Mouse (Mus musculus) gonadal fat pad, adult 2 months (tissue): ENCODE measurements around the gene Bspry. TPM values are rescaled to one million over a fixed set of nuclear protein-coding genes. Genes with fewer than 3 reads are reported as not detected.
"Not testable (repeated sequence)": the region's sequence is repeated elsewhere in the genome, so short reads cannot be mapped to it uniquely, and the experiment has no call there.

ENCODE experiments used
- DNase-seq: peaks from one replicate; pipeline ENCODE4 v3.0.0-alpha.2; 2012; ENCODE audit warnings: low read depth
- polyA plus RNA-seq: library from polyadenylated mRNA; depleted of rRNA; stranded (reverse); fragments of >200 nt; gene quantifications from 2 replicates; pipeline ENCODE4 v1.2.3, GENCODE M21; 2012; rRNA removed

The Bspry gene
- 98.6 and 103 TPM in 2 replicates for polyA plus RNA-seq

DNA sequence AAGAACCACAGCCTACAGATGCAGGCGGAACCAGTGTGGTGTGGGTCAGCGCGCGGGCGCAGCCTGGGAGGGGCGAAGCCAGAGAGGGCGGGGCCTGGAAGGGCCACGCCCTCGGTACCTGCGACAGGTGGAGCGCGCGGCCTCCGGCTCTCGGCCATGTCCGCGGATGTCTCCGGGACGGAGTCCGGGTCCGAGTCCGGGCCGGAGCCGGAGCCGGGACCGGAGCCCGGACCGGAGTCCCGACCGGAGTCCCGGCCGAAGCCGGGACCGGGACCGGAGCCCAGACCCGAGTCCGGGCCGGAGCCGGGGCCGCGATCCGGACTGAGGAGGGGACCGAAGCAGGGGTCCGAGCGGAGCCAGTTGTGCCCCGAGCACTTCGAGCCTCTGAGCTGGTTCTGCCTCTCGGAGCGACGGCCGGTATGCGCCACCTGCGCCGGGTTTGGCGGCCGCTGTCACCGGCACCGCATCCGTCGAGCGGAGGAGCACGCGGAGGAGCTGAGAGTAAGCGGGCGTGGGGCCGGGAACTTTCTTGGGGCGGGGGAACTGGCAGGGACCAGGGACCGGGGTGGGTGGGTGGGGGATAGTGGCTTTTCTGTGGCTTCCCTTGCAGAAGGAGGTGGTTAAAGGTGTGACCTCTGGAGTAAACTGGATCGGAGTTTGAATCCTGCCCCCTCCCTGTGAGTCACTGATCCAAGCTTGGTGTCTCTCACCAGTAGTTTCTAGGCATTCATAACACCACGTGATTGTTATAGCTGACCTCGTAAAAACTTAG, at the start of gene Bspry:
TSS of gene Bspry (plus strand) at position 117 of the 772 bp plus-strand sequence.
- DNase-seq = no peak

GRCm38 (mm10) chr4:62430678-62431077, 49.2 kb upstream of the Bspry start:
- DNase-seq = no peak

GRCm38 (mm10) chr4:62431522-62431921, 48.3 kb upstream of the Bspry start:
- DNase-seq = no peak

DNA sequence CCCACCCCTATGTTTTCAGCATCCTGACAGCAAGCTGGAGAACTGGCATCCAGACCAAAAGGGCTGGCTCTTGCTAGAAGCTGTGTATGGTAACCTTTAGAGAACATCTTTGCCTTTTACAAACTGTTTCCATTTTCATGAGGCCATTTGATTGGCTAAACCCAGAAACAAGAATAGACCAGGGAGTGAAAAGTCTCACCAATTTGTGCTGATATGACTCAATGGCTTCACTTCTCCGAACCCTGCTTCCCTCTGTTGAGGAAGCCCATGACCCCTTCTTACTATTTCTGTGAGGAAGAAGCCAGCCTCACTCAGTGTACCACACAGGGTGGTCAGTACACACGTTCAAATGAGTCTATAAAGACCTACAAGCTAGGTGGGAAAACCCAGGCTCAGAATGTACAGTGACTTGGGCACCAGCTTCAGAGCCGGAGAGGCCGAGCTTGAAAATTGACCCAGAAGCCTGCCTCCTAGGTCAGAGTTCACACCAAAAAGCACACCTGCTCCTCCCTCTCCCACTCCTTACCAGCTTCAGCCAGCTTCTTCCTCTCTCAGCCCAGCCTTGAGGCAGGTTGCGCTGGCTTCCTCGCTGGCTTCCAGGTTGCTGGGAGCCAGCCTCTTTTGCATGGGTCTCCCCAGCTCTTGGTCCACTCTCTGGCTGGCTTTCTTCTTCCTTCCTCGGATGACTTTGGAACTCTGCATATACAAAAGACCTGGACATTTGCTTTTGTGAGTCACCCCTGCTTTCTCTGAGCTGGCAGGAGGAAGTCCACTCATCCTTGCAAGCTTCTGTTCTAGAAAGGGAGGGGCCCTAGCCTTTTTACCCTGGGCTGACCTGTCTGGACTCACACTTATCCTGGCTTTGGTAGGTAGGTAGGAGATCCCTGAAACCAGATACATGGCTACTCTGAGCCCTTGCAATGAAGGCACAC, 45.6 kb upstream of the Bspry start:
- DNase-seq = no peak

GRCm38 (mm10) chr4:62435081-62435480, 44.8 kb upstream of the Bspry start, which contains the start of gene Rnf183:
Gene Rnf183, minus strand, starts transcription at chr4:62435252.
- no peak for DNase-seq

DNA sequence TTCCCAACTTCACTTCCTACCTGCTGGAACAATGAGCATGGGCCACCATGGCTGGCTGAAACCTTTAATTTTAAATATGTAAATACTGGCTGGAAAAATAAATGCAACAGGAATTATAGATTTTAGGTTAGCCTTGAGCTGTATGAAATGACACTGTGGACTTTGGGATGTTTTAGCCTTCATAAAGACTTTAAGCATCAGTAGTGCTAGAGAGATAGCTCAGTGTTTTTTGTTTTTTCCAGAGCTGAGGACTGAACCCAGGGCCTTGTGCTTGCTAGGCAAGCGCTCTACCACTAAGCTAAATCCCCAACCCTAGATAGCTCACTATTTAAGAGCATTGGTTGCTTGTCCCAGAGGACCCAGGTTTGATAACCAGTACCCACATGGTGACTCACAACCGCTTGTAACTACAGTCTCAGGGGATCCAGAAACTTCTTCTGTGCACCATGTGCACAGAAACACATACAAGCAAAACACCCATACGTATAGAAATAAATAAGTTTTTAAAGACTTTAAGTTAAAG, 42.5 kb upstream of the Bspry start:
- DNase-seq = no peak

DNA sequence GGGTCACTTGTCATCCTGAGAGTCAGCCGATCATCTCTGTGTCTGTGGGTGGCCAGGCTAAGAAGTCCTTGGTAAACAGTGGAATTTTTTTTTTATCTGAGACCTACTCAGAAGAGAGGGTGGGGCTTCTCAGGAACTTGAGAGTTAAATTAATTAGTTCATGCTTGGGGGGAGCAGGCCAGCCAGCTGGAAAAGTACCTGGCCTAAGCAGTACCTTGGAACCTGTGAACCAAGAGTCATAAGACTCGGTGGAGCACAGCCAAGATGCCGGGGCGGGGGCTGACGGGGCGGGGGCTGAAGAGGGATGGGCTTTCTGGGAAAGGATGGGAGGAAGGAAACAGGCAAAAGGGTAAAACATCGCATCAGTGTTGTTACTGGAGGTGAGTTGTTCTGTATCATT, 42.0 kb upstream of the Bspry start:
- no peak for DNase-seq

DNA sequence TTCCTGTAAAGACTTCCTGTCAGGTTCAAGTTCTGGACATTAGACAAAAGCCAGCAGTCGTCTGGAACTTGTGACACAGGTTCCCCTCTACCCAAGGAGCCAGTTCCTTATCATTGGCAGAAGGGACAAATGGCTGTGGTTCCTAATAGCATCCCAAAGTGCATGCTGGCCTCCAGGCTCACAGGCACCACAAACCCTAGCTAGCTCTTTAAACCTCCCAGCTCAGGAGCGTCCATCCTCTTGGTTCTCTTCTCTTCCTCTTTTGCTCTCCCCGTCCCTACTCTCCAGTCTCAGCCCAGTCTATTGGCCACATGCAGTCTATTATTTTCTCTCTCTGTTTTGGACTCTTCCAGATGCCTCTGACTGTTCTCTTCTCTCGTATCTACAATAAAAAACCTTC, 40.1 kb upstream of the Bspry start:
- DNase-seq = no peak

GRCm38 (mm10) chr4:62440544-62440943, 39.3 kb upstream of the Bspry start:
- peak; percentile 50 for DNase-seq

DNA sequence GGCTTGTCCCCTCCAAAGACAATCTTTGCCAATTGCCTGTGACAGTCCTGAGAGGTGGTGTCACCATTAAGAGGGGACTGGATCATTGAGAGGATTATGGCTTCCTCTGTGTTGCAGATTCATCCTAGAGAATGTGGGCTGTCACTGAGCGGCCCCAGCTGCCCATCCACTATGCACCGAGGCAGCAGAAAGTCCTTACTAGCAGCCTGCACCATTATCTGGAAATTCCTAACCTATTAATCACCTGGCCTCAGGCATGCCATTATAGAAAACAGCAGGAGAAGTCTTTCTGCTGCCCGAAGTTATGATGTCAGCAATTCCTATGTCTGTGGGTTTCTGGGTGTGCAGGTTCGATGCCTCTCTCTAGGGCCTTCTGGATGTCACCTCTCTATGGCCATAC, 38.9 kb upstream of the Bspry start:
- DNase-seq = no peak

DNA sequence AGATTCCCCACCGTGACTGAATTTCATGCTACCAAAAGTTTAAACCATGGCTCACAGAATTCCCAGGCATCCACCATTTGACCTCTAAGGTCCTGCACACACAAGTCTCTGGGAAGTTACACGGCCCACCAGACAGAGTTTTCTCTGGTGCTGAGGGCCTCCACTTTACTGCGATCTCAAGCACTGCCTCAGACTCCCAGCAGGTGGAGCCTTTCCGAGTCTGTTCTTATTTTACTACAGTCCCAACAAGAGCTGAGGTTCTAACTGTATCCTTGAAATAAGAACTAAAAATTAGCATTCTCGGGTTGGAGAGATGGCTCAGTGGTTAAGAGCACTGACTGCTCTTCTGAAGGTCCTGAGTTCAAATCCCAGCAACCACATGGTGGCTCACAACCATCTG, 24.9 kb upstream of the Bspry start:
- DNase-seq = no peak

DNA sequence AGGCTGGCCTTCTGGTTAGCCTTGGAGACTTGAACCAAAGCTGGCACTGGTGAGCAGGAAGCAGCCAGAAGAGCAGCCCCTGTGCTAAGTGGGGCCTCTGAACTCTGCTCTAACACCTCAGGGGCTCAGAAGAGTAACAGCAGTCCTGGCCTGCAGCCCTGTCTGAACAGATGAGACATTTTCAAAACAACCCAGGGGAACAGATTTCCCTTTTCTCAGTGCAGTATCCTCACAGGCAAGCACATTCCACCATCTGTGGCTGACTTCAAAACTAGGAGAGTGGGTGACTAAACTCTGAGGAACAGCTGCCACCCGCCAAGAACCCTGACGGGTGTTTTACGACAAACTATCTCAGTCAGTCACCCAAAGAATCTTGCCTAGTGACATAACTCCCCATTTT, 20.8 kb upstream of the Bspry start:
- no peak for DNase-seq

- DNase-seq = no peak
These were observed 19.5 kb upstream of the Bspry start for GRCm38 (mm10) chr4:62460348-62460747.

- DNase-seq = no peak
These were observed 16.7 kb upstream of the Bspry start for GRCm38 (mm10) chr4:62463124-62463523.

- no peak for DNase-seq
These were observed 11.7 kb upstream of the Bspry start for GRCm38 (mm10) chr4:62468158-62468557.

GRCm38 (mm10) chr4:62470598-62471051, 9.2 kb upstream of the Bspry start, which contains the start of gene Wdr31:
Gene Wdr31, minus strand, starts transcription at chr4:62470896.
- DNase-seq = no peak

- no peak for DNase-seq
These were observed 7.8 kb upstream of the Bspry start for GRCm38 (mm10) chr4:62472071-62472470.

- DNase-seq = no peak
These were observed 4.7 kb upstream of the Bspry start for GRCm38 (mm10) chr4:62475131-62475530.

DNA sequence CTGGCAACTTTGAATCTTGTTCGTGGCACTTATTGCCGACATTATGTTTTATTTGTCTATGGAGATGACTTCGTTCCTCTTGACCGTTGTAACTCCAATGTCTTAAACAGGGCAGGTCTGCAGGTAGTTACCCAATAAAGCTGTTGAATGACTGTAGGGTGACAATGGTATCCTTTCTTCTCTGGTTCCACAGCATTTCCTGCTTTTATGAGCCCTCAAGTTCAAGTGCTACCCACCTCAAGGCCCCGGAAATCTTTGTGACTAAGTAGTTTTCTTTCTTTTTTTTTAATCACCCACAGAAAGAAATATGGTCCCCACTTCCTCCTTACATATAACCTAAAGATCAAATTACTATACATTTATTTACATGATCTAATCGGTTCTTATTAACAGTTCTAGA, 4.1 kb upstream of the Bspry start:
- DNase-seq = no peak

GRCm38 (mm10) chr4:62477542-62478244, 2.2 kb upstream of the Bspry start:
- DNase-seq = no peak

DNA sequence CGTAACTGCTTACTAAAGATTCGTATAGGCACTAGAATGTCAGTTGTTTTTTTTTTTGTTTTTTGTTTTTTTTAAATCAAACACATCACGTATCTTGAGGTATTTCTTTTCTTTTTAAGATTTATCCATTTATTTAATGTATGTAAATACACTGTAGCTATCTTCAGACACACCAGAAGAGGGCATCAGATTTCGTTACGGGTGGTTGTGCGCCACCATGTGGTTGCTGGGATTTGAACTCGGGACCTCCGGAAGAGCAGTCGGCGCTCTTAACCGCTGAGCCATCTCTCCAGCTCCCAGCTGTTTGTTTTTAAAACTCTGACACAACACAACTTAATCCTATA, 288 bp upstream of the Bspry start:
- not testable (repeated sequence) for DNase-seq
